Mouse (Mus musculus) cerebellum, adult 2 months (tissue): ENCODE measurements around the gene Loxl4. TPM values are rescaled to one million over a fixed set of nuclear protein-coding genes. Genes with fewer than 3 reads are reported as not detected.
A peak's percentile ranks its signal among the peaks of the same experiment; 100 is the strongest.

Source experiments
- DNase-seq, 2 experiments: peaks; one replicate each; pipeline ENCODE4 v3.0.0; 2021
- H3K27ac ChIP-seq: fragments of 200-500 bp; 2 replicates; pipeline ENCODE4 v1.5.1; 2012; ENCODE audit warnings: low read length, control low read depth, inconsistent platforms; ENCODE audit not compliant: insufficient read depth
- H3K27me3 ChIP-seq: fragments of 200-500 bp; 2 replicates; pipeline ENCODE4 v1.6.1; 2012; ENCODE audit warnings: inconsistent platforms, mild to moderate bottlenecking, low read length, moderate library complexity; ENCODE audit not compliant: control insufficient read depth, insufficient read depth
- H3K4me1 ChIP-seq: fragments of 200-500 bp; 2 replicates; pipeline ENCODE4 v1.6.1; 2011; ENCODE audit warnings: low read length; ENCODE audit not compliant: control insufficient read depth, insufficient read depth
- H3K4me3 ChIP-seq: fragments of 200-500 bp; replicated peaks from 2 replicates; pipeline ENCODE3; 2011; ENCODE audit warnings: mild to moderate bottlenecking, low read depth, low read length, control low read depth; ENCODE audit not compliant: insufficient read depth
- CTCF ChIP-seq: fragments of 200-500 bp; IDR thresholded peaks from 2 replicates; pipeline ENCODE4 v1.5.1; 2011; ENCODE audit warnings: low read depth, mild to moderate bottlenecking, control low read depth, low read length, moderate library complexity, borderline replicate concordance; ENCODE audit not compliant: insufficient read depth
- POLR2A ChIP-seq: fragments of 200-500 bp; IDR thresholded peaks from 2 replicates; pipeline ENCODE4 v1.6.1; 2011; ENCODE audit warnings: low read length, control low read depth, borderline replicate concordance; ENCODE audit not compliant: insufficient read depth
- WGBS: fragments of 180-500 bp; shearing (Covaris S2); methylation state at CpG from one replicate; pipeline ENCODE4 v1.1.7; 2018; 5-methylcytosine and 5-hydroxymethylcytosine counted together
- polyA plus RNA-seq: library from polyadenylated mRNA; depleted of rRNA; stranded (reverse); fragments of >200 nt; gene quantifications from 2 replicates; pipeline ENCODE4 v1.2.3, GENCODE M21; 2012; rRNA removed

The Loxl4 gene
- polyA plus RNA-seq, 1 experiment: 0.23 TPM

GRCm38 (mm10) chr19:42569076-42569475 is 43.5 kb downstream of the Loxl4 start:
- DNase-seq: no peak
- H3K4me1 ChIP-seq: peaks cover 3% of the 10 kb centered on the region; the same call in 1 of the 2 replicates
- H3K27me3 ChIP-seq: no peaks in the 10 kb centered on the region
- H3K4me3 ChIP-seq: no peak overlapping the region
- TF ChIP-seq POLR2A: no peak
- 77% methylated on average over 2 of the region's 2 CpGs for WGBS
- no peak overlapping the region for H3K27ac ChIP-seq

DNA sequence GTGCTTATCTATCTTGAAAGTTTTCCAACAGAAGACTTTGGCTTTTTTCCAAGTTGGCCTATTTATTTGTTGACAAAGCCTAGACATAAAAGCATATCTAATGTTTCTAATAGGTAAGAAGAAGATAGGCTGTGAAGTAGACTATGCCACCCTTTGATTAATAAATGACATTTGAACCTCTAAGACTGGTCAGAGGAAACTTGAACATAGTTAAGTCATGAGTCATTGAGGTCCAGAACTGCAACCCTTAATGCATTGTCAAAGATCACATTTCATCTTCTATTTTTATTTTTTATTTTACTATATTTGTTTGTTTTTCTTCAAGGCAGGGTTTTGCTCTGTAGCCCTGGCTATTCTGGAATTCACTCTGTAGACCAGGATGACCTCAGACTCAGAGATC is 45.6 kb downstream of the Loxl4 start:
- TF ChIP-seq CTCF (no peak), POLR2A (no peak)
- Histone ChIP-seq H3K4me1 (peaks cover 3% of the 10 kb centered on the region; the same call in 1 of the 2 replicates), H3K27ac (no peak overlapping the region), H3K27me3 (no peaks in the 10 kb centered on the region), H3K4me3 (no peak overlapping the region)
- DNase-seq: no peak

- H3K4me3 ChIP-seq: no peak overlapping the region
- 71% methylated on average over 4 of the region's 4 CpGs for WGBS
- H3K4me1 ChIP-seq: peaks cover 3% of the 10 kb centered on the region; the same call in 1 of the 2 replicates
- H3K27ac ChIP-seq: no peak overlapping the region
- peak in 1 of 2 experiments; percentile 29 for DNase-seq
- H3K27me3 ChIP-seq: no peaks in the 10 kb centered on the region
- TF ChIP-seq POLR2A (no peak), CTCF (no peak)
Observed at GRCm38 (mm10) chr19:42566283-42567019, 46.2 kb downstream of the Loxl4 start.

DNA sequence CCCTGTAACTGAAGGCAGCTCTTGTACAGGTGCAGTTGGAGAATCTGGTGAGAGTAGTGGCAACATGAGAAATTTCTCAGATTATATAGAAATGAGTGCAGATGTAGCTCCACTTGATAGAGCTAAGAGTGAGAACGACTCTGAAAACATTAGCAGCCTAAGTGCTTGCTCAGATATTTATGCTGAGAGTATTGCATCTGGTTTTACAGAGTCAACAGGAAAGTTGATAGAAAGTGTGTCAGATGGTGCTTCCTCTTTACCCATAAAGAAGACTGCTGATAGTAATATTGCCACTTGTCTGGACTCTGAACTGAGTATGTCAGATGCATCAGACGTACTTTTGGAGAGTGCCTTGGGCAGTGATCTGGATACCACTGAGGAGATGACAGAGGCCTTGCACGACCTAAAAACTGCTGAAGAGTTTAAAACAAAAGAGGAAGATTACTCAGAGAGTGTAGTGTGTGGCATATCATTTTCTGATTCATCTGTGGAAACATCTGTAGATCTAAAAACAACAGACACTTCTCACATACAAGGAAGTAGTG is 48.8 kb downstream of the Loxl4 start:
- no peak overlapping the region for H3K27ac ChIP-seq
- 84% methylated on average over 3 of the region's 3 CpGs for WGBS
- peaks cover 3% of the 10 kb centered on the region; the same call in 1 of the 2 replicates for H3K4me1 ChIP-seq
- TF ChIP-seq POLR2A (no peak), CTCF (no peak)
- no peak for DNase-seq
- H3K27me3 ChIP-seq: no peaks in the 10 kb centered on the region
- H3K4me3 ChIP-seq: no peak overlapping the region

DNA sequence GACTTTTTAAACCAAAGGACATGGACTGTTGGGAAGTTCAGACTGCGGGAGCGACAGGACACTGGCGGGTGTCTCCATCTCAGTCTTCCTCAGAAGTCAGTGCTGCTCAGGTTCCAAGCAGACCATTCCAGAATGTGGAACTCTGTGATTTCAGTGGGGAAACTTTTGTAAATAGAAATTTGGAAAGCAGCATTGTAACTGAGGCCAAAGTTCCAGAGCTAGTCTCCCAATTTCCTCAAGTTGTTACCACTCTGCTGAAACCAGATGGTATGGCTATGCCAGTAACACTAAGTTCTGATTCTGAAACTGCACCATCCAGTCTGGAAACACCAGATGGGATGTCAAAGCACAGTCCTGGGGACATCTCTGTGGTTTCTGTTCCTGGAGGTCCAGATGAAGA is 49.6 kb downstream of the Loxl4 start:
- Histone ChIP-seq H3K4me1 (peaks cover 3% of the 10 kb centered on the region; the same call in 1 of the 2 replicates), H3K27ac (no peak overlapping the region), H3K27me3 (no peaks in the 10 kb centered on the region), H3K4me3 (no peak overlapping the region)
- TF ChIP-seq CTCF (no peak), POLR2A (no peak)
- 96% methylated on average over 3 of the region's 3 CpGs for WGBS
- DNase-seq: no peak

DNA sequence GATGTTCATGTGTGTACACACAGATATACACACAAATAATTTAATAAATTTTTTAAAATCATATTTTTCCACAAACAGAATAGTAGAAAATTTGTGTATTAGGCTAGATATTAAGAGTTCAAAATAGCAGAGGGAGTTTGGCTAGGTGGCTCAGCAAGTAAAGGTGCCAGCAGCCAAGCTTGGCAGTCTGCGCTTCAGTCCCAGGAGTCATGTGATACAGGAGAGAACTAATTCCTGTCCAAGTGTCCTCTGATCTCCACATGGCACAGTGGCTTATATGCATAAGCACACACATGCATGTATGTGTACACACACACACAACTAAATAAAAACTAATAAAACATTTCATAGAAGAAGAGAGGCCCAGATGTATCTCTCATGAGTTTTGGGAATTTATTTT is 50.6 kb downstream of the Loxl4 start:
- WGBS: 17% methylated on average over 1 of the region's 1 CpGs

GRCm38 (mm10) chr19:42558701-42559100 is 53.9 kb downstream of the Loxl4 start:
- no peak for DNase-seq
- Histone ChIP-seq H3K4me3 (no peak overlapping the region), H3K4me1 (no peaks in the 10 kb centered on the region), H3K27me3 (no peaks in the 10 kb centered on the region), H3K27ac (no peak overlapping the region)
- TF ChIP-seq POLR2A (no peak), CTCF (no peak)
- 86% methylated on average over 3 of the region's 3 CpGs for WGBS

More for the DNA sequence above, 50.6 kb downstream of the Loxl4 start:
- no peak overlapping the region for H3K4me3 ChIP-seq
- no peak overlapping the region for H3K27ac ChIP-seq
- H3K4me1 ChIP-seq: peaks cover 3% of the 10 kb centered on the region; the same call in 1 of the 2 replicates
- DNase-seq: peak; percentile 30 to 50
- H3K27me3 ChIP-seq: no peaks in the 10 kb centered on the region
- TF ChIP-seq CTCF (no peak), POLR2A (no peak)

Other genes with a start within 250 kb of the Loxl4 start
- 22.8 and 30.2 TPM in 2 replicates for gene Crtac1, start 181.0 kb downstream of the Loxl4 start, polyA plus RNA-seq
- 12.1 and 13.3 TPM in 2 replicates for gene R3hcc1l, start 94.1 kb downstream of the Loxl4 start, polyA plus RNA-seq
- gene Pyroxd2, start 140.0 kb upstream of the Loxl4 start, polyA plus RNA-seq: 2.4 and 3.1 TPM in 2 replicates
- 13.8 and 15.9 TPM in 2 replicates for gene Hps1, start 167.2 kb upstream of the Loxl4 start, polyA plus RNA-seq